Mouse (Mus musculus) C2C12 (cell line): ENCODE results near the gene Siglec1. TPM values are rescaled to one million over a fixed set of nuclear protein-coding genes. Genes with fewer than 3 reads are reported as not detected.
A peak's percentile ranks its signal among the peaks of the same experiment; 100 is the strongest.

ENCODE experiments used
- H3K27me3 ChIP-seq: one replicate; pipeline ENCODE4 v1.6.1; 2011; ENCODE audit not compliant: control insufficient read depth, insufficient read depth, insufficient read length
- H3K36me3 ChIP-seq: one replicate; pipeline ENCODE4 v1.6.1; 2011; ENCODE audit not compliant: control insufficient read depth, insufficient read depth
- H3K4me3 ChIP-seq: one replicate; pipeline ENCODE4 v1.5.1; 2011; ENCODE audit warnings: mild to moderate bottlenecking, control low read depth; ENCODE audit not compliant: poor library complexity, insufficient read depth, severe bottlenecking
- H3K79me2 ChIP-seq: one replicate; pipeline ENCODE4 v1.6.1; 2011; ENCODE audit not compliant: control insufficient read depth, insufficient read depth
- H3K79me3 ChIP-seq: one replicate; pipeline ENCODE4 v1.6.1; 2011; ENCODE audit warnings: low read depth, control low read depth
- H3ac ChIP-seq: one replicate; pipeline ENCODE3; 2011; ENCODE audit warnings: low read depth; ENCODE audit not compliant: control insufficient read depth, insufficient read length
- CEBPB ChIP-seq: IDR thresholded peaks from one replicate; pipeline ENCODE4 v1.6.1; 2011; ENCODE audit warnings: low read depth, mild to moderate bottlenecking, control low read depth, moderate library complexity
- CTCF ChIP-seq: IDR thresholded peaks from one replicate; pipeline ENCODE4 v1.5.1; 2011; ENCODE audit not compliant: control insufficient read depth, insufficient read depth, insufficient read length
- FOSL1 ChIP-seq: IDR thresholded peaks from one replicate; pipeline ENCODE4 v1.8.0; 2011; ENCODE audit warnings: mild to moderate bottlenecking, low read length; ENCODE audit not compliant: poor library complexity, insufficient read depth, severe bottlenecking
- MAX ChIP-seq: IDR thresholded peaks from one replicate; pipeline ENCODE4 v1.6.1; 2011; ENCODE audit warnings: mild to moderate bottlenecking, control low read depth
- MYOD1 ChIP-seq: IDR thresholded peaks from one replicate; pipeline ENCODE4 v1.6.1; 2011; ENCODE audit warnings: low read depth; ENCODE audit not compliant: control insufficient read depth, insufficient read length
- MYOG ChIP-seq: IDR thresholded peaks from one replicate; pipeline ENCODE4 v1.6.1; 2011; ENCODE audit not compliant: control insufficient read depth, insufficient read length; ENCODE audit errors: extremely low read depth
- USF1 ChIP-seq: IDR thresholded peaks from one replicate; pipeline ENCODE4 v1.6.1; 2011; ENCODE audit warnings: low read depth, mild to moderate bottlenecking, control low read depth, moderate library complexity
- polyA plus RNA-seq: library from polyadenylated mRNA; unstranded; fragments of >200 nt; fragmentation: generic; extraction: Trizol; gene quantifications from one replicate; pipeline ENCODE4 v1.2.1, GENCODE M21; 2012; ENCODE audit warnings: missing spikeins

Siglec1 gene
- polyA plus RNA-seq, 1 experiment: 0.01 TPM

GRCm38 (mm10) chr2:131067481-131067880 is 19.1 kb downstream of the Siglec1 start:
- no peaks in the 10 kb centered on the region for H3K79me2 ChIP-seq
- no peaks in the 10 kb centered on the region for H3K36me3 ChIP-seq
- no peak overlapping the region for H3ac ChIP-seq
- no peaks in the 10 kb centered on the region for H3K27me3 ChIP-seq
- TF ChIP-seq CEBPB: peak; percentile 6
- TF ChIP-seq MYOG: no peak
- H3K79me3 ChIP-seq: no peaks in the 10 kb centered on the region
- no peak overlapping the region for H3K4me3 ChIP-seq

- no peaks in the 10 kb centered on the region for H3K79me3 ChIP-seq
- no peak overlapping the region for H3K4me3 ChIP-seq
- H3K79me2 ChIP-seq: no peaks in the 10 kb centered on the region
- no peaks in the 10 kb centered on the region for H3K27me3 ChIP-seq
- TF ChIP-seq FOSL1 (no peak), MYOD1 (no peak), MAX (no peak), CEBPB (no peak), USF1 (no peak), CTCF (no peak), MYOG (no peak)
- H3ac ChIP-seq: no peak overlapping the region
- H3K36me3 ChIP-seq: no peaks in the 10 kb centered on the region
Observed at GRCm38 (mm10) chr2:131066342-131066741, 20.2 kb downstream of the Siglec1 start.

GRCm38 (mm10) chr2:131063404-131063864 is 23.1 kb downstream of the Siglec1 start, which contains the start of gene Adam33:
Adam33 (minus strand) TSS chr2:131063814.
- no peaks in the 10 kb centered on the region for H3K79me2 ChIP-seq
- TF ChIP-seq CEBPB (no peak), MAX (no peak), MYOG (no peak), CTCF (no peak), MYOD1 (no peak), USF1 (no peak), FOSL1 (no peak)
- no peaks in the 10 kb centered on the region for H3K36me3 ChIP-seq
- H3K4me3 ChIP-seq: no peak within 1 kb of the TSS
- no peaks in the 10 kb centered on the region for H3K27me3 ChIP-seq
- H3K79me3 ChIP-seq: no peaks in the 10 kb centered on the region
- no peak within 1 kb of the TSS for H3ac ChIP-seq

- no peak for TF ChIP-seq FOSL1
- no peak for TF ChIP-seq MYOG
- no peak for TF ChIP-seq USF1
- TF ChIP-seq MYOD1: no peak
- no peak for TF ChIP-seq MAX
- TF ChIP-seq CTCF: no peak
- TF ChIP-seq CEBPB: no peak
- Histone ChIP-seq H3ac (no peak overlapping the region), H3K79me2 (no peaks in the 10 kb centered on the region), H3K36me3 (no peaks in the 10 kb centered on the region), H3K4me3 (no peak overlapping the region), H3K27me3 (no peaks in the 10 kb centered on the region), H3K79me3 (no peaks in the 10 kb centered on the region)
Observed at GRCm38 (mm10) chr2:131061607-131062006, 25.0 kb downstream of the Siglec1 start.

- no peak overlapping the region for H3ac ChIP-seq
- TF ChIP-seq FOSL1 (no peak), USF1 (no peak), CTCF (no peak), CEBPB (no peak), MYOD1 (no peak), MAX (no peak), MYOG (no peak)
- H3K4me3 ChIP-seq: no peak overlapping the region
- H3K36me3 ChIP-seq: no peaks in the 10 kb centered on the region
- H3K79me3 ChIP-seq: no peaks in the 10 kb centered on the region
- H3K79me2 ChIP-seq: no peaks in the 10 kb centered on the region
- H3K27me3 ChIP-seq: no peaks in the 10 kb centered on the region
Observed at GRCm38 (mm10) chr2:131060784-131061183, 25.8 kb downstream of the Siglec1 start.
